Mouse (Mus musculus): ENCODE measurements at regions not wholly inside any gene's neighbourhood (a gene's known extent, or its start where the extent isn't known, plus 50 kb on each side); places are given as distances from the start of the nearest gene placed in this dataset.

- H3K27me3 ChIP-seq (ENCODE audit: control insufficient read depth in 1 of 2, insufficient read depth in 2 of 2, low read length in 2 of 2) = no peaks in the 10 kb centered on the region
- no peaks in the 10 kb centered on the region for H3K4me1 ChIP-seq (ENCODE audit: control insufficient read depth in 1 of 2, insufficient read depth in 2 of 2, low read length in 2 of 2)
- TF ChIP-seq EP300 (IDR thresholded peaks at IDR 0.05; ENCODE audit: low read depth in 1 of 2, low read length in 2 of 2) = no peak
- TF ChIP-seq NRF1 (IDR thresholded peaks at IDR 0.05; ENCODE audit: insufficient read depth, low read depth, low read length, poor library complexity, severe bottlenecking) = no peak
- no peak for TF ChIP-seq HCFC1 (IDR thresholded peaks at IDR 0.05; ENCODE audit: low read depth, low read length)
- TF ChIP-seq MYC (IDR thresholded peaks at IDR 0.05; ENCODE audit: low read depth, low read length) = no peak
- TF ChIP-seq MYB (IDR thresholded peaks at IDR 0.05; ENCODE audit: low read depth, low read length) = no peak
- TF ChIP-seq CTCF (IDR thresholded peaks at IDR 0.05 in 2 of 3, conservative IDR thresholded peaks at IDR 0.05 in 1 of 3; ENCODE audit: control insufficient read depth in 1 of 3, insufficient read depth in 1 of 3, low read depth in 2 of 3, low read length in 3 of 3, poor library complexity in 1 of 3, severe bottlenecking in 1 of 3) = no peak
- no peak for TF ChIP-seq GABPA (IDR thresholded peaks at IDR 0.05; ENCODE audit: low read depth, low read length)
- TF ChIP-seq SMC3 (IDR thresholded peaks at IDR 0.05; ENCODE audit: low read depth, low read length) = no peak
- no peak for TF ChIP-seq TCF12 (IDR thresholded peaks at IDR 0.05; ENCODE audit: low read depth, low read length)
- no peak for TF ChIP-seq GATA1 (IDR thresholded peaks at IDR 0.05; ENCODE audit: low read depth, low read length)
- no peak for TF ChIP-seq ZKSCAN1 (IDR thresholded peaks at IDR 0.05; ENCODE audit: low read depth, low read length)
- TF ChIP-seq POLR2A (IDR thresholded peaks at IDR 0.05; ENCODE audit: control insufficient read depth in 1 of 2, insufficient read depth in 1 of 2, low read depth in 1 of 2, low read length in 2 of 2, poor library complexity in 1 of 2) = no peak
- TF ChIP-seq TAL1 (IDR thresholded peaks at IDR 0.05; ENCODE audit: low read length) = no peak
- TF ChIP-seq UBTF (IDR thresholded peaks at IDR 0.05; ENCODE audit: borderline replicate concordance, insufficient read depth, low read depth, low read length) = no peak
- no peak for TF ChIP-seq ZMIZ1 (IDR thresholded peaks at IDR 0.05; ENCODE audit: low read depth, low read length)
- no peak for TF ChIP-seq RCOR1 (IDR thresholded peaks at IDR 0.05; ENCODE audit: low read depth, low read length)
Measured at GRCm38 (mm10) chr3:80331776-80332175, 447.4 kb downstream of the Fam198b start.

GRCm38 (mm10) chr3:80334446-80334893 is 450.1 kb downstream of the Fam198b start:
- Histone ChIP-seq H3K9ac (ENCODE audit: control insufficient read depth, low read depth, low read length, poor library complexity, severe bottlenecking) (no peak overlapping the region), H3K4me1 (ENCODE audit: control insufficient read depth in 1 of 2, insufficient read depth in 2 of 2, low read length in 2 of 2) (no peaks in the 10 kb centered on the region), H3K36me3 (ENCODE audit: control insufficient read depth in 1 of 2, insufficient read depth in 2 of 2, low read length in 2 of 2) (no peaks in the 10 kb centered on the region), H3K27me3 (ENCODE audit: control insufficient read depth in 1 of 2, insufficient read depth in 2 of 2, low read length in 2 of 2) (no peaks in the 10 kb centered on the region), H3K4me3 (ENCODE audit: control insufficient read depth in 1 of 2, insufficient read depth in 1 of 2, low read depth in 2 of 2, low read length in 2 of 2) (no peak overlapping the region), H3K79me2 (ENCODE audit: control insufficient read depth, insufficient read depth, low read length, poor library complexity) (no peaks in the 10 kb centered on the region), H3K9me3 (replicated peaks; ENCODE audit: insufficient read depth, low read length) (no peaks in the 10 kb centered on the region), H3K27ac (ENCODE audit: control insufficient read depth, low read depth, low read length) (no peak overlapping the region)
- no peak for DNase-seq (ENCODE audit: low read depth, low spot score)
- TF ChIP-seq TAL1 (IDR thresholded peaks at IDR 0.05; ENCODE audit: low read length) (no peak), MYB (IDR thresholded peaks at IDR 0.05; ENCODE audit: low read depth, low read length) (no peak), MYC (IDR thresholded peaks at IDR 0.05; ENCODE audit: low read depth, low read length) (no peak), BHLHE40 (IDR thresholded peaks at IDR 0.05; ENCODE audit: borderline replicate concordance, low read depth, low read length) (no peak), TCF12 (IDR thresholded peaks at IDR 0.05; ENCODE audit: low read depth, low read length) (no peak), NRF1 (IDR thresholded peaks at IDR 0.05; ENCODE audit: insufficient read depth, low read depth, low read length, poor library complexity, severe bottlenecking) (no peak), GATA1 (IDR thresholded peaks at IDR 0.05; ENCODE audit: low read depth, low read length) (no peak), POLR2A (IDR thresholded peaks at IDR 0.05; ENCODE audit: control insufficient read depth in 1 of 2, insufficient read depth in 1 of 2, low read depth in 1 of 2, low read length in 2 of 2, poor library complexity in 1 of 2) (no peak), SMC3 (IDR thresholded peaks at IDR 0.05; ENCODE audit: low read depth, low read length) (no peak), MEF2A (IDR thresholded peaks at IDR 0.05; ENCODE audit: extremely low read depth, insufficient replicate concordance, low read depth, low read length, poor library complexity, severe bottlenecking) (no peak), E2F4 (IDR thresholded peaks at IDR 0.05; ENCODE audit: borderline replicate concordance, low read depth, low read length) (no peak), ETS1 (IDR thresholded peaks at IDR 0.05; ENCODE audit: low read depth, low read length) (no peak), MAX (IDR thresholded peaks at IDR 0.05; ENCODE audit: low read length) (no peak), ELF1 (IDR thresholded peaks at IDR 0.05; ENCODE audit: low read depth, low read length) (no peak), ZKSCAN1 (IDR thresholded peaks at IDR 0.05; ENCODE audit: low read depth, low read length) (no peak), ZMIZ1 (IDR thresholded peaks at IDR 0.05; ENCODE audit: low read depth, low read length) (no peak), RCOR1 (IDR thresholded peaks at IDR 0.05; ENCODE audit: low read depth, low read length) (no peak), MAZ (IDR thresholded peaks at IDR 0.05; ENCODE audit: low read depth, low read length) (no peak), USF1 (IDR thresholded peaks at IDR 0.05; ENCODE audit: low read depth, low read length) (no peak), CHD2 (IDR thresholded peaks at IDR 0.05; ENCODE audit: low read length) (no peak)

More at GRCm38 (mm10) chr3:80331776-80332175, 447.4 kb downstream of the Fam198b start:
- Histone ChIP-seq H3K4me3 (ENCODE audit: control insufficient read depth in 1 of 2, insufficient read depth in 1 of 2, low read depth in 2 of 2, low read length in 2 of 2) (no peak overlapping the region), H3K27ac (ENCODE audit: control insufficient read depth, low read depth, low read length) (no peak overlapping the region), H3K9me3 (replicated peaks; ENCODE audit: insufficient read depth, low read length) (no peaks in the 10 kb centered on the region), H3K9ac (ENCODE audit: control insufficient read depth, low read depth, low read length, poor library complexity, severe bottlenecking) (no peak overlapping the region), H3K36me3 (ENCODE audit: control insufficient read depth in 1 of 2, insufficient read depth in 2 of 2, low read length in 2 of 2) (no peaks in the 10 kb centered on the region), H3K79me2 (ENCODE audit: control insufficient read depth, insufficient read depth, low read length, poor library complexity) (no peaks in the 10 kb centered on the region)
- DNase-seq (ENCODE audit: low read depth, low spot score) = no peak

All from MEL (cell line).